Mouse (Mus musculus) spleen, postnatal 36 days (tissue): ENCODE measurements around the gene Cpeb3.

ENCODE experiments used
- DNase-seq, 2 experiments: peaks; one replicate each; pipeline ENCODE4 v3.0.0; 2022; ENCODE audit warnings: low spot score in 2 of 2, mixed read lengths in 1 of 2

The Cpeb3 gene

DNA sequence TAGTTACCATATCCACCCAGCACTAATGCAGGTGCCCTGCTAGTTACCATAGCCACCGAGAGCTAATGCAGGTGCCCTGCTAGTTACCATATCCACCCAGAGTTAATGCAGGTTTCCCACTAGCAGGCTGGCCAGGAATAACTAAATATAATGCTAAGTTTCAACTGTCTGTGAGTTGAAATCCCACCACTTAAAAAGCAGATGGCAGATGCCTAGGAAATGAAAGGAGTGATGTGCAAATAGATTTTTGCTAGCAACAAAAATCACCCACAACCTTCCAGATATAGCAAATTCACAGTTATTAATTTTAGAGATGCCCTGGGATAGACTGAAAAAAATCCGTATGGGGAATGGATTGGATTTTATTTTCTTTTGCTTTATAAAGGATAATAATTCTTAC, 176.0 kb downstream of the Cpeb3 start:
- DNase-seq = no peak

DNA sequence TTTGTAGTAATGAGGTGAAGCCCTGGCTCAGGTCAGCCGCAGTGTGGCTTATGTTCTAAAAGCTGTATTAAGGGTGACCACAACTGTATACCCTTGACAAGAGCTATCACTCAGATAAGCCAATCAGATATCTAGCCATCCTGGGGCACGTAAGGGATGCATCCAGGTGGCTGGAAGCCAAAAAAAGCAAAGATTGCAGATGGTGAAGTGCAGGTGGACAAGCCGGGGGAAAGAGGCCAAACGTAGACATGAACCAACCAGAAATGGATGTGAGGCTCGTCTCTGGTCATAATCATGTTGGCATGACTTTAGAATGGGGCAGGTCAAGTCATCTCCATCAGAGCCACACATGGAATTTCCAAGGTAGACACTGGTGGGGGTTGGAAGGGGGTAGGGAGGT, 177.0 kb downstream of the Cpeb3 start:
- no peak for DNase-seq

GRCm38 (mm10) chr19:37029771-37030170, 178.6 kb downstream of the Cpeb3 start:
- DNase-seq = no peak

- no peak for DNase-seq
These were observed 182.0 kb downstream of the Cpeb3 start for GRCm38 (mm10) chr19:37026408-37026807.

DNA sequence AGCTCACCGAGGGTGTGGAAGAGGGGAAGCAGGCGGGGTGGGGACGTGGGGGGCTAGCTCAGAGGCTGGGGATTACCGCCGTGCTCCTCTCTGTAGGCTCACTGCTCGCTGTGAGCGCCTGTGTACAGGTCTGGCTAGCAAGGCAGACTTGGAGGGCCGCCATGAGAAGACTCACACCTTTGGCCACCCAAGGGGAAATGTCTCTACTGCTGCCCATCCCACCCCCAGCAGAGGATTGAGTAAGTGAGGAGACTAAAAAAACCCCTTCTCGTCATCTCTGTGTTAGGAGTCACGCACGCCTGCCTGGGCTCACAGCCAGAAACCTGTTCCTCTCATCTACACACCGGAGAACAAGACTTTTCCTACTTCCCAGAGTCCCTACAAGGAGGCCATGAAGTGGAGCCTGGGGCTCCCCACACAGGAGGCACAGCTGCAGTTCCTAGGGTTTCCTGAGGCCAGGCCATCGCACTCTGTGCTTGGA, 182.5 kb downstream of the Cpeb3 start:
- no peak for DNase-seq

GRCm38 (mm10) chr19:37022146-37022545, 186.3 kb downstream of the Cpeb3 start:
- no peak for DNase-seq

GRCm38 (mm10) chr19:37020951-37021350, 187.4 kb downstream of the Cpeb3 start:
- DNase-seq = no peak

DNA sequence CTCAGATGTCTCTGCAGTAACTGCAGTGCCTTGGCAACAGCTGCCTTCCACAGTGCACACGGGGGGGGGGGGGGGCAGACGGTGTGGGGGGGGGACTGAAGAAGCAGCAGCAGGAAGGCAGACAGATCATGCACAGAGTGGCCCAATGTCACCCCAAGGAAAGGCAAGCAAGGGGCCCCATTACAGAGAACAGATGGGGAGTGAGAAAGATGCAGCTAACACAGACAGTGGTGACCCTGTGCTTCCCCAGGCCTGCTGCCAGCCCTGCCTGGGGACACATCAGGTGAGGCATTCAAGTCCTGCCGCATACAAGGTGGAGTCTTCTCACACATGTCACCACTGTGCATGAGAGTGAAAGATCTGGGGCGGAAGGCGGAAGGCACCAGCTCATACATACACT, 187.9 kb downstream of the Cpeb3 start:
- DNase-seq = no peak

- no peak for DNase-seq
These were observed 189.5 kb downstream of the Cpeb3 start for GRCm38 (mm10) chr19:37018931-37019330.

DNA sequence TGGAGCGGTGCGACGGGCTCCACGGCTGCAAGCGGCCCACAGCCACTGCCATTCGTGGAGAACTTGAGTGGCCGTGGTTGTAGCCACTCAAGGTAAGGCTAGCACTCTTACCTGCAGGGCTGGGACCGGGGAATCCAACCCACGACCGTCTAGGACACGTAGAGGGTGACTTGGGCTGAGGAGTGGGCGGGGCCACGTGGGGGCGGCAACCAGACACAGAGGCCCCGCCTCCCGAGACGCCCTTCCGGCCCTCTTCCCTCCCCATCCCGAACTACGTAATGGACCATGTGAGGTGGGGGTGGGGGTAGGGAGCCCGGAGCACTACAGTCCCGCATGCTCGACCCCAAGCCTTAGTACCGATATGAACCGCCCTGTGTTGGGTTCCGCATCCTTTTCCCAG, 190.0 kb downstream of the Cpeb3 start:
- peak; percentile 28 to 49 for DNase-seq

DNA sequence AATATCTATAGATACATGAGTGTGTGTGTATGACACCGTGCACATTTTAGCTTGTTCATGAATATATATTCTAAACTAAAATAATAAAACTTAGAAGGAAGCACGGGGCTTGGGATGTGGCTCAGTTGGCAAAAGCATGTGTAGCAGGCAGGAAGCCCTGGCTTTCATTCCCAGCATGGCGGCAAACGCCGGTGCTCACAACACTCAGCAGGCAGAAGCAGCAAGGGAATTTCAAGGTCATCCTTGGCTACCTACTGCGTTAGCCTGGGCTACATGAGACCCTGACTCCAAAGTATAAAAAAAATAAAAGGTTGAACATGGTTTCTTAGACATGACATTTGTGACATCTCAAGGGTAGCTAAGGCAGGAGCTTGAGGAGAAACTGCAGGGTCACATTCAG, 191.5 kb downstream of the Cpeb3 start:
- no peak for DNase-seq

GRCm38 (mm10) chr19:37014173-37014939, 194.0 kb downstream of the Cpeb3 start:
- DNase-seq = no peak

DNA sequence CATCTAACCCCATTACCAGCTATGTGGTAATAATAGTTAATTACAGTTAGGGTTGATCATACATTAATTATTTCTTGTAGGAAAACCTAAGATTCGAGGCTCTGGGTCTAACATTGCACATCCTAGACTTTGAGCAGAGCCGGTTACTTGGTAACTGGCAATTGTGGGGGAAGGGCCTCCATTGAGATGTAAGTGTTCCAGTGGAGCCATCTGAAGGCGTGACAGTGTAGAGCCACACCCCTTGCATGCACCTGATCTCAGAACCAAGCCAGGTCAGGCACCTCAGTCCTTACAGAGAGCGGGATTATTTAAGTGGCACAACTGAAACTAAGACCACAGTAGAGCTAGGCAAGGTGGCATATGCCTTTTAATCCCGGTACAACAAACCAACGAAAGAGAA, 194.9 kb downstream of the Cpeb3 start:
- no peak for DNase-seq

DNA sequence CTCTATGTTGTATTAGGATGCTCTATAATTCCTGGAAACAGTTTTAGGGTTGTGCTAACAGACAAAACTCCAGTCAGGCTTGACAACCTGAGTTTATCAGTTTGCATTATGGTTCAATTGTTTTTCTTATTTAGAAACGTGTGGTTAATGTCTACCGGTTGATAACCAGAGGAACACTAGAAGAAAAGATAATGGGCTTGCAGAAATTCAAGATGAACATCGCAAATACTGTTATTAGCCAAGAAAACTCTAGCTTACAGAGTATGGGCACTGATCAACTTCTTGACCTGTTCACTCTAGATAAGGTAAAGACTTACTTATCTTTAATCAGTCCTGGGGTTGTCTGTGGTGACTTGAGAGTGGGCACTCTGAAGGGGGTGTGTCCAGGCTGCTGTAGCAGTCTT, 198.5 kb downstream of the Cpeb3 start:
- no peak for DNase-seq

DNA sequence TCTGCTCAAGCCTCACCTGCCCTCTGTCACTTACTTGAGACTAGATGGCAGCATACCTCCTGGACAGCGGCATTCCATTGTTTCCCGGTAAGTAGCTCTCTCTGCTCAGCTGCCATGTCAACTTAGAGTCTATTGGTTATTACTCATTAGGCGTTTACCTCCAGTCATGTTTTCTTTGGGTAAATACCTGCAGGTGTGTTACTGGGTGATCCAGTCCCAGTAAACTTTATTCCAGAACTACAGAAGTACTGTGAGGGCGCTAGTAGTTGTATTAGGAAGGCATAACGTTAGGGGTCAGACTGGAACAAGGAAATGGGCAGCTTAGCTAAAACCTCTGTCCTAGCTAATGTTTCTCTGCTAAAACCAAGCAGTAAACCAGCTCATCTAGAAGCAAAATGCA, 203.8 kb downstream of the Cpeb3 start:
- no peak for DNase-seq
